Mouse (Mus musculus) liver, embryonic 11.5 days (tissue): ENCODE data around the gene Mapk8. TPM values are rescaled to one million over a fixed set of nuclear protein-coding genes. Genes with fewer than 3 reads are reported as not detected.

Experiments used
- ATAC-seq: fragments of 200-750 bp; cut with Nextera tagmentation; replicated peaks from 2 replicates; pipeline ENCODE4 v1.8.0; 2017; ENCODE audit warnings: moderate number of reproducible peaks, mild to moderate bottlenecking, moderate TSS enrichment, moderate library complexity; ENCODE audit not compliant: low FRiP score
- DNase-seq: peaks from one replicate; pipeline ENCODE4 v3.0.0-alpha.2; 2017; ENCODE audit warnings: low spot score
- H3K27ac ChIP-seq: fragments of 300-500 bp; sonication (generic); 2 replicates; pipeline ENCODE4 v1.5.1; 2014; ENCODE audit warnings: mild to moderate bottlenecking, low read depth, low read length, control low read depth
- H3K27me3 ChIP-seq: fragments of 300-500 bp; sonication (generic); replicated peaks from 2 replicates; pipeline ENCODE4 v1.6.1; 2014; ENCODE audit warnings: low read length, mixed read lengths; ENCODE audit not compliant: control insufficient read depth, insufficient read depth
- H3K36me3 ChIP-seq: fragments of 300-500 bp; sonication (generic); 2 replicates; pipeline ENCODE4 v1.6.1; 2014; ENCODE audit warnings: mild to moderate bottlenecking, low read length, moderate library complexity, mixed read lengths; ENCODE audit not compliant: control insufficient read depth, insufficient read depth
- H3K4me1 ChIP-seq: fragments of 300-500 bp; sonication (generic); replicated peaks from 2 replicates; pipeline ENCODE4 v1.6.1; 2014; ENCODE audit warnings: low read length, mixed read lengths; ENCODE audit not compliant: control insufficient read depth, insufficient read depth
- H3K4me2 ChIP-seq: fragments of 300-500 bp; sonication (generic); 2 replicates; pipeline ENCODE4 v1.6.1; 2014; ENCODE audit warnings: mild to moderate bottlenecking, control low read depth, moderate library complexity
- H3K4me3 ChIP-seq: fragments of 300-500 bp; sonication (generic); 2 replicates; pipeline ENCODE4 v1.5.1; 2014; ENCODE audit warnings: low read depth, low read length, control low read depth
- H3K9ac ChIP-seq: fragments of 300-500 bp; sonication (generic); 2 replicates; pipeline ENCODE4 v1.6.1; 2014; ENCODE audit warnings: low read depth, low read length, control low read depth
- H3K9me3 ChIP-seq: fragments of 300-500 bp; sonication (generic); 2 replicates; pipeline ENCODE4 v1.6.1; 2016; ENCODE audit warnings: low read length, inconsistent platforms, mixed read lengths; ENCODE audit not compliant: control insufficient read depth
- whole genome bisulfite sequencing: fragments of 180-500 bp; shearing (Covaris S2); extraction: QIAGEN DNeasy Blood & Tissue Kit; methylation state at CpG from one replicate; pipeline ENCODE4 v1.1.7; 2014; 5-methylcytosine and 5-hydroxymethylcytosine counted together
- polyA plus RNA-seq: library from polyadenylated mRNA; unstranded; fragments of >200 nt; fragmentation: Nextera tagmentation; extraction: Ambion mirVana; gene quantifications from 2 replicates; pipeline ENCODE4 v1.2.1, GENCODE M21; 2014

Mapk8 gene
- polyA plus RNA-seq, 1 experiment from 2014 or later: 10.5 TPM

- 54% methylated on average over 1 of the region's 1 CpGs for WGBS
These were observed 24.0 kb downstream of the Mapk8 start for GRCm38 (mm10) chr14:33423003-33423402.

GRCm38 (mm10) chr14:33418311-33418909 lies 28.5 kb downstream of the Mapk8 start:
- no peaks in the 10 kb centered on the region for H3K9me3 ChIP-seq
- H3K27me3 ChIP-seq: no peaks in the 10 kb centered on the region
- 92% methylated on average over 3 of the region's 3 CpGs for WGBS
- ATAC-seq (no peak), DNase-seq (no peak)
- H3K4me3 ChIP-seq: no peak overlapping the region
- no peak overlapping the region for H3K9ac ChIP-seq
- H3K36me3 ChIP-seq: no peaks in the 10 kb centered on the region; the same call in 1 of the 2 replicates
- H3K4me2 ChIP-seq: no peak overlapping the region
- H3K4me1 ChIP-seq: no peaks in the 10 kb centered on the region
- no peak overlapping the region for H3K27ac ChIP-seq

More at GRCm38 (mm10) chr14:33423003-33423402, 24.0 kb downstream of the Mapk8 start:
- no peak overlapping the region for H3K4me3 ChIP-seq
- no peaks in the 10 kb centered on the region for H3K27me3 ChIP-seq
- DNase-seq (no peak), ATAC-seq (no peak)
- H3K27ac ChIP-seq: no peak overlapping the region
- no peaks in the 10 kb centered on the region for H3K9me3 ChIP-seq
- no peak overlapping the region for H3K4me2 ChIP-seq
- no peak overlapping the region for H3K9ac ChIP-seq
- no peaks in the 10 kb centered on the region; the same call in 1 of the 2 replicates for H3K36me3 ChIP-seq
- no peaks in the 10 kb centered on the region for H3K4me1 ChIP-seq

- Histone ChIP-seq H3K4me3 (no peak overlapping the region), H3K27ac (no peak overlapping the region), H3K9me3 (no peaks in the 10 kb centered on the region), H3K27me3 (no peaks in the 10 kb centered on the region), H3K4me1 (no peaks in the 10 kb centered on the region), H3K9ac (no peak overlapping the region), H3K36me3 (no peaks in the 10 kb centered on the region; the same call in 1 of the 2 replicates), H3K4me2 (no peak overlapping the region)
- 81% methylated on average over 1 of the region's 1 CpGs for WGBS
- DNase-seq: no peak
- ATAC-seq: no peak
These were observed 31.2 kb downstream of the Mapk8 start for GRCm38 (mm10) chr14:33415746-33416145.

- no peak overlapping the region for H3K4me2 ChIP-seq
- ATAC-seq: no peak
- no peaks in the 10 kb centered on the region for H3K4me1 ChIP-seq
- WGBS: 89% methylated on average over 1 of the region's 1 CpGs
- no peak overlapping the region for H3K27ac ChIP-seq
- no peaks in the 10 kb centered on the region for H3K27me3 ChIP-seq
- no peak for DNase-seq
- no peak overlapping the region for H3K9ac ChIP-seq
- peaks cover 7% of the 10 kb centered on the region; the same call in 1 of the 2 replicates for H3K36me3 ChIP-seq
- no peak overlapping the region for H3K4me3 ChIP-seq
- no peaks in the 10 kb centered on the region for H3K9me3 ChIP-seq
These were observed 44.6 kb downstream of the Mapk8 start for GRCm38 (mm10) chr14:33402331-33402730.

GRCm38 (mm10) chr14:33400019-33400418 lies 46.9 kb downstream of the Mapk8 start:
- no peaks in the 10 kb centered on the region for H3K27me3 ChIP-seq
- no peak for ATAC-seq
- H3K9ac ChIP-seq: no peak overlapping the region
- H3K4me2 ChIP-seq: no peak overlapping the region
- H3K4me1 ChIP-seq: no peaks in the 10 kb centered on the region
- WGBS: 74% methylated on average over 3 of the region's 3 CpGs
- no peak for DNase-seq
- H3K27ac ChIP-seq: no peak overlapping the region
- H3K4me3 ChIP-seq: no peak overlapping the region
- peaks cover 7% of the 10 kb centered on the region; the same call in 1 of the 2 replicates for H3K36me3 ChIP-seq
- H3K9me3 ChIP-seq: no peaks in the 10 kb centered on the region

- H3K4me3 ChIP-seq: no peak overlapping the region
- H3K4me2 ChIP-seq: no peak overlapping the region
- DNase-seq (no peak), ATAC-seq (no peak)
- WGBS: 82% methylated on average over 5 of the region's 5 CpGs
- H3K36me3 ChIP-seq: peaks cover 7% of the 10 kb centered on the region; the same call in 1 of the 2 replicates
- H3K27me3 ChIP-seq: no peaks in the 10 kb centered on the region
- H3K4me1 ChIP-seq: no peaks in the 10 kb centered on the region
- no peak overlapping the region for H3K27ac ChIP-seq
- H3K9me3 ChIP-seq: no peaks in the 10 kb centered on the region
- H3K9ac ChIP-seq: no peak overlapping the region
These were observed 48.7 kb downstream of the Mapk8 start for GRCm38 (mm10) chr14:33398065-33398860.

- H3K27me3 ChIP-seq: no peaks in the 10 kb centered on the region
- no peaks in the 10 kb centered on the region for H3K9me3 ChIP-seq
- no peak for ATAC-seq
- H3K27ac ChIP-seq: no peak overlapping the region
- peaks cover 9% of the 10 kb centered on the region; the same call in 1 of the 2 replicates for H3K36me3 ChIP-seq
- no peaks in the 10 kb centered on the region for H3K4me1 ChIP-seq
- 81% methylated on average over 6 of the region's 6 CpGs for WGBS
- no peak overlapping the region for H3K4me3 ChIP-seq
- no peak for DNase-seq
- no peak overlapping the region for H3K4me2 ChIP-seq
- no peak overlapping the region for H3K9ac ChIP-seq
These were observed 66.0 kb downstream of the Mapk8 start for GRCm38 (mm10) chr14:33380830-33381457.

GRCm38 (mm10) chr14:33378723-33379122 lies 68.2 kb downstream of the Mapk8 start:
- no peak for ATAC-seq
- Histone ChIP-seq H3K9ac (no peak overlapping the region), H3K27me3 (no peaks in the 10 kb centered on the region), H3K9me3 (no peaks in the 10 kb centered on the region), H3K4me2 (no peak overlapping the region), H3K27ac (no peak overlapping the region), H3K4me3 (no peak overlapping the region), H3K36me3 (peaks cover 9% of the 10 kb centered on the region; the same call in 1 of the 2 replicates), H3K4me1 (no peaks in the 10 kb centered on the region)
- WGBS: 65% methylated on average over 5 of the region's 5 CpGs
- no peak for DNase-seq
